Mouse (Mus musculus) limb, embryonic 10.5 days (tissue): ENCODE results near the gene Emc7. TPM values are rescaled to one million over a fixed set of nuclear protein-coding genes. Genes with fewer than 3 reads are reported as not detected.

Experiments used
- DNase-seq: peaks from one replicate; pipeline ENCODE4 v3.0.0-alpha.2; 2017; ENCODE audit warnings: low spot score
- H3K27ac ChIP-seq: fragments of 300-500 bp; sonication (generic); 2 replicates; pipeline ENCODE4 v1.5.1; 2016; ENCODE audit warnings: mild to moderate bottlenecking
- H3K27me3 ChIP-seq: fragments of 300-500 bp; sonication (generic); 2 replicates; pipeline ENCODE4 v1.6.1; 2016; ENCODE audit warnings: low read depth, mild to moderate bottlenecking; ENCODE audit not compliant: poor library complexity, severe bottlenecking
- H3K36me3 ChIP-seq: fragments of 300-500 bp; sonication (generic); 2 replicates; pipeline ENCODE4 v1.6.1; 2016; ENCODE audit warnings: mild to moderate bottlenecking, moderate library complexity
- H3K4me1 ChIP-seq: fragments of 300-500 bp; sonication (generic); 2 replicates; pipeline ENCODE4 v1.6.1; 2016
- H3K4me3 ChIP-seq: fragments of 300-500 bp; sonication (generic); 2 replicates; pipeline ENCODE4 v1.5.1; 2016; ENCODE audit warnings: mild to moderate bottlenecking, moderate library complexity
- H3K9me3 ChIP-seq: fragments of 300-500 bp; sonication (generic); replicated peaks from 2 replicates; pipeline ENCODE4 v1.6.1; 2016; ENCODE audit warnings: mild to moderate bottlenecking
- WGBS: fragments of 180-500 bp; shearing (Covaris S2); methylation state at CpG from one replicate; pipeline ENCODE4 v1.1.7; 2016; 5-methylcytosine and 5-hydroxymethylcytosine counted together
- polyA plus RNA-seq: library from polyadenylated mRNA; unstranded; fragments of >200 nt; fragmentation: Nextera tagmentation; extraction: Ambion mirVana; gene quantifications from 2 replicates; pipeline ENCODE4 v1.2.1, GENCODE M21; 2016

The Emc7 gene
- polyA plus RNA-seq, 1 experiment from 2014 or later, result 10.2 TPM

DNA sequence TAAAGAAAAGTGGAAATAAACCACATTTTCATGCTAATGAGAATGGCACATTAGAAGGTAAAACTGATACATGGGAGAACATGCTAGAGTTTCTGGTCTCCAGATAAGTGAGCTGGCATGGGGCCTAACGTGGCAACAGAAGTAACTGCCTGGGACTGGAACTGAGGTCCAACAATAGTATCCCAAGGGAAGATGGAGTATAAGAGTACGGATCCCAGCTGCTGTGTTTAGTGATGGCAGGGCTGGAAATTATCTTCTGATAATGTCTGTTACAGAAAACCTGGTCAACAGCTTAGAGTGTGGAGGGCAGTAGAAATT is 28.5 kb downstream of the Emc7 start:
- no peak overlapping the region for H3K4me3 ChIP-seq
- no peaks in the 10 kb centered on the region for H3K9me3 ChIP-seq
- DNase-seq, result no peak
- no peaks in the 10 kb centered on the region for H3K36me3 ChIP-seq
- no peaks in the 10 kb centered on the region for H3K27me3 ChIP-seq
- H3K27ac ChIP-seq, result no peak overlapping the region
- 83% methylated on average over 2 of the region's 2 CpGs for WGBS
- no peaks in the 10 kb centered on the region for H3K4me1 ChIP-seq

DNA sequence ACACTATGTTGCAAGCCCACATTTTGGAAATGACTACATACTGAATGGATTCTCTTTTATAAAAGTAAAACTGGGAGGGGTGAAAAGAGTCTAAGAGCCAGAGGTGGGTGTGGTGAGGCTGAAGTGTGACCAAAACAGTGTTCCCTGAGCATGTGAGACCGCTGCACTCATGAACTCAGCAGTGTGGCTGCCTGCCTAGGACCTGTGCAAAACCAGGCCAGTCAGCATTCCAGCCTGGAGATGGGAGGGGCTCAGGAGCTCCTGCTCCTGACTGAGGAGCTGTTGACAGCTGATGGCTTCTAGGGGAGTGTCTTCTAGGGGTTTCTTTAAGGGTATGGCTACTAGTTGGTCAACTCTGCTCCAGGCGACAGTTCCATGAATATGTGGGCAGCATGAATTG is 30.1 kb downstream of the Emc7 start:
- Histone ChIP-seq H3K4me1 (no peaks in the 10 kb centered on the region), H3K36me3 (no peaks in the 10 kb centered on the region), H3K27ac (no peak overlapping the region), H3K9me3 (no peaks in the 10 kb centered on the region), H3K4me3 (no peak overlapping the region), H3K27me3 (no peaks in the 10 kb centered on the region)
- 74% methylated on average over 2 of the region's 2 CpGs for WGBS
- DNase-seq, result no peak

DNA sequence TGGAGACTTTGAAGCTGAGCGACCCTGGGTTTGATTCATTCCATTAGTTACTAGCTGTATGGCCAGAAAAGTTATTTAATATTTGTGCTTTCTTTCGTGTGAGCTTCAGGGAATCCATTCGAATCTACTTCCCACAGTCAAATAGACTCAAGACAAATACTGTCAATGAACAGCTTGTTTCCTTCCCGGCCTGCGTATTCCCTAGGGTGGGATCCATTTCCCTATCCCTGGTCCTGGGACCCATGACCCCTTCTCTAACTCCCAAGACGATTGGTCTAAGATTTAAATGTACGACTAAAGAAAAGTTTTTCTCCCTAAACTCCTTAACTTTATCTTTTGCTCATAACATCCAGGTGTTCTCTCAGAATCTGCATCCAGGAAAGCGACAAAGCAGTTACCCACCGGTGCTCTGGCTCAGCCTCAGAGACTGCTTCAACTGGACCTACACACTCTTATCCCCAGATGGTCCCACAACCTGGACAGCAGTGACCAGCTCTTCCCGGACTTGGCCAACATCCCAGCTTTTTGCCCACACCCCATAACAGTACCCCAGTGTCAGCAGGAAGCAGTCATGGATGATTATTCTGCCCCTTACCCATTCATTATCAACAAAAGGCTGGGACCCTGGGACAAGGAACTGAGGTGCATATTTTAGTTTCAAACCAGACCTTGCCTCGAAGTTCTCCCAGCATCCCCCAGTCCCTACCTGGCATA is 35.8 kb downstream of the Emc7 start:
- DNase-seq, result no peak
- 87% methylated on average over 11 of the region's 11 CpGs for WGBS

GRCm38 (mm10) chr2:112491629-112492028 is 36.8 kb downstream of the Emc7 start:
- Histone ChIP-seq H3K4me1 (peaks cover 12% of the 10 kb centered on the region), H3K9me3 (no peaks in the 10 kb centered on the region), H3K4me3 (no peak overlapping the region), H3K27ac (no peak overlapping the region), H3K27me3 (no peaks in the 10 kb centered on the region), H3K36me3 (no peaks in the 10 kb centered on the region)
- DNase-seq, result no peak
- WGBS, result 79% methylated on average over 5 of the region's 5 CpGs

More for the DNA sequence above, 35.8 kb downstream of the Emc7 start:
- Histone ChIP-seq H3K36me3 (no peaks in the 10 kb centered on the region), H3K27me3 (no peaks in the 10 kb centered on the region), H3K4me3 (no peak overlapping the region), H3K9me3 (no peaks in the 10 kb centered on the region), H3K4me1 (peaks cover 12% of the 10 kb centered on the region), H3K27ac (no peak overlapping the region)

DNA sequence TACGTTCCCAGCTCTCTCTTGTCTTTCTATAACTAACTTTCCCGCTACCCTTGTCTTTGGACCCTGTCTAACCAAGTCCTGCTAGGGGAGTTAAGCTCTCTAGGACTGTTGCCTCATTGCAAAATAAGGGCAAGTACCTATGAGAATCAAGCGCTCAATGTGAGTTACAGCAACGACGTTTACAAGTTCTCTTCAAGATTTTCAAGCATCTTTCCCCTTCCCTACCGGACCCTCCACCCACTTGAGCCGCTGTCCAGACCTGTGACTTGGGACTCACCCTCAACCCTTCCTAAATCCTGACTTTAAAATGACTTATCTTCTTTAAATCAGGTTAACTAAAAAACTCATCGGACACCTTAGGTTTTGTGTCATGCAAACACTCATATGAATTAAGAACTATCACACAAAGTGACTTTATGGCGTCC is 37.6 kb downstream of the Emc7 start:
- Histone ChIP-seq H3K9me3 (no peaks in the 10 kb centered on the region), H3K4me3 (peak overlapping the region; percentile 88), H3K36me3 (no peaks in the 10 kb centered on the region), H3K27me3 (no peaks in the 10 kb centered on the region), H3K4me1 (peaks cover 12% of the 10 kb centered on the region), H3K27ac (peak overlapping the region; percentile 100)
- DNase-seq, result peak; percentile 49
- 11% methylated on average over 9 of the region's 9 CpGs for WGBS

DNA sequence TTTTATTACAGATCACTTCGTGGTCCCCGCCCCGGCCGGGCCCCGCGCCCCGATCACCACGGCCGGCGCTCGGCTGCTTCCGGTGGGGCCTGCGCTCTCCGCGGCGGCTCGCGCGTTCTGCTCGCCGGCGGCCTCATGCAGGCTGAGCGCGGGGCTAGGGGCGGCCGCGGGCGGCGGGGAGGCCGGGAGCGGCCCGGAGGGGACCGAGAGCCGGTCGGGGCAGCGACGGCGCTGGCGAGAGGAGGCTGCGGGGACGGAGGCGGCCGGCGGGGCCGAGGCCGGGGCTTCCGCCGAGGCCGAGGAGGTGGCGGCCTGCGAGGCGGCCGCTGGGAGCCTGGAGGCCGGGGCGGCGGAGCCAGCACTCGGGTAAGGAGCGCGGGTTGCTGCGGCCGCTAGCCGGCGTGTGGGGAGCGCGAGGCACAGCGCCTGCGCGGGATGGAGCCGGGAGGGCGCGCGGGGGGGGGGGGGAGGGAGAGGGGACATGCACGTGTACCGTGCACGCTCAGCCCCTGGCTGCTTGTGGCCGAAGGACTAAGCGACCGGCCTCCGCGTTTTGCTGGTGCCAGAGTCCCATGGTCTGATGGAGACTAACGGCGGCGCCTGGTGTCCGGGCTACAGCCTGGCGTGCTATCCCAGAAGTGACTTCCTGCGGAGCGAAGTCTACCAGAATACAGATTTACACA is 38.2 kb downstream of the Emc7 start, which contains the start of gene Aven:
Gene Aven, plus strand, starts transcription at position 109 of the 683 bp plus-strand sequence.
- peak; percentile 90 for DNase-seq
- Histone ChIP-seq H3K27me3 (no peaks in the 10 kb centered on the region), H3K27ac (peak within 1 kb of the TSS; percentile 100), H3K36me3 (no peaks in the 10 kb centered on the region), H3K9me3 (no peaks in the 10 kb centered on the region), H3K4me1 (peaks cover 15% of the 10 kb centered on the region), H3K4me3 (peak within 1 kb of the TSS; percentile 88)
- WGBS, result under 1% methylated on average over 77 of the region's 87 CpGs

- peak overlapping the region; percentile 100 for H3K27ac ChIP-seq
- DNase-seq, result peak; percentile 33
- H3K27me3 ChIP-seq, result no peaks in the 10 kb centered on the region
- no peaks in the 10 kb centered on the region for H3K9me3 ChIP-seq
- H3K36me3 ChIP-seq, result no peaks in the 10 kb centered on the region
- H3K4me3 ChIP-seq, result peak overlapping the region; percentile 88
- H3K4me1 ChIP-seq, result peaks cover 17% of the 10 kb centered on the region
- 48% methylated on average over 11 of the region's 11 CpGs for WGBS
These were observed 38.9 kb downstream of the Emc7 start for GRCm38 (mm10) chr2:112493539-112494260.

- Histone ChIP-seq H3K4me1 (peaks cover 16% of the 10 kb centered on the region), H3K36me3 (no peaks in the 10 kb centered on the region), H3K27me3 (no peaks in the 10 kb centered on the region), H3K9me3 (no peaks in the 10 kb centered on the region), H3K27ac (no peak overlapping the region), H3K4me3 (no peak overlapping the region)
- WGBS, result 72% methylated on average over 7 of the region's 7 CpGs
- DNase-seq, result no peak
These were observed 43.1 kb downstream of the Emc7 start for GRCm38 (mm10) chr2:112497851-112498250.

DNA sequence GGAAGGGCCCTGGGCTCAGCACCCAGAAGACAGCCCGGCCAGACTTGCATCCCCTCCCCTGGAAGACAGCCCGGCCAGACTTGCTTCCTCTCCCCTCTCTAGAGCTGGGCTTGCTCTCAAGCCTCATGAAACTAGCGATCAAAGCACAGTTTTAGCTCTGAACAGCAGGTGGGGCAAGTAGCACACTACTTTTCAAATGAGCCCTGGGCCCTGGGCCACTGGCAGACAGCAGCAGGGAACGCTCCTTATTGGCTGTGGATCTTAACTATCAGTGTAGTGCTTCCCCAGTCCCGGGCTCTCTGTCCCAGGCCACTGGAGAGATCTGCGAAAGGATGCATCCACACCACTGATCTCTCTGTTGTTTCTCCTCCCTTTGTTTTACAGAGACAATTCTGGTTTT is 46.4 kb downstream of the Emc7 start:
- Histone ChIP-seq H3K27me3 (no peaks in the 10 kb centered on the region), H3K27ac (no peak overlapping the region), H3K4me3 (no peak overlapping the region), H3K4me1 (peaks cover 10% of the 10 kb centered on the region), H3K9me3 (no peaks in the 10 kb centered on the region), H3K36me3 (no peaks in the 10 kb centered on the region)
- DNase-seq, result peak; percentile 51
- 6% methylated on average over 6 of the region's 6 CpGs for WGBS

DNA sequence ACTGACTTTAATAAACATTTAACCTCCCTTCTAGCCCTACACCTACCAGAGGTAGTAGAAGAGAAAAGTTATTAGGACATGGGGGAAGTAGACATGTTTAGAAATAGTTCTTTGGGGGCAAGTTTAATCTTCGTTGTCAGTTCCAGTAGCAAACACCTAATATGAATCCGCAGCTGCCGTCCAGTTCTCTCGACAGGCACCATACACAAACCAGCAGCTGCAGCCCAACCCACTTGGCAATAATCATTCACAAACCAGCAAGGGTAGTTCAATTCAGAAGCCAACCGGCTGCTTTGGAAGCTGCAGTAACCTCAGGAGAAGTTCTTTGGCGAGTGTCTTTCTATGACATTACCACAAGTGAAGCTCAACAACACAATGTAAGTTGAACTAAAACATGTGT is 49.2 kb downstream of the Emc7 start:
- Histone ChIP-seq H3K4me1 (peaks cover 5% of the 10 kb centered on the region), H3K4me3 (no peak overlapping the region), H3K9me3 (no peaks in the 10 kb centered on the region), H3K36me3 (no peaks in the 10 kb centered on the region), H3K27me3 (no peaks in the 10 kb centered on the region), H3K27ac (no peak overlapping the region)
- DNase-seq, result no peak
- 93% methylated on average over 6 of the region's 6 CpGs for WGBS

GRCm38 (mm10) chr2:112506841-112507435 is 52.1 kb downstream of the Emc7 start:
- H3K4me3 ChIP-seq, result no peak overlapping the region
- no peaks in the 10 kb centered on the region for H3K36me3 ChIP-seq
- DNase-seq, result no peak
- no peaks in the 10 kb centered on the region for H3K27me3 ChIP-seq
- no peaks in the 10 kb centered on the region for H3K9me3 ChIP-seq
- H3K27ac ChIP-seq, result no peak overlapping the region
- H3K4me1 ChIP-seq, result no peaks in the 10 kb centered on the region
- 72% methylated on average over 5 of the region's 5 CpGs for WGBS

DNA sequence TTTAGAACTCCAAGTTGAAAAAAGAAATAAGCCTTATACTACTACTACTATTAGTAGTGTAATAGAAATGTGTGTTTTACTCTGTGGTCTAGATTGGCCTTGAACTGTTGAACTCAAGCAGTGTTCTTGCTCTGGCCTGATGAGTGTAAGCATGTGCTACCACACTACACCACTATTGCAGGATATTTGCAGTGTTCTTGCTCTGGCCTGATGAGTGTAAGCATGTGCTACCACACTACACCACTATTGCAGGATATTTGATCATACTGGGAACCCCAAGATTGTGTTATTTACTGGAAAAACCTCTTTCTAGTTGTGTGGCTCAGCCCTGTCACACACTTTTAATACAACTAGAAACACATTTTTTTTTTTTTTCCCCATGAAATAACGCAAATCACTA is 52.6 kb downstream of the Emc7 start:
- no peaks in the 10 kb centered on the region for H3K9me3 ChIP-seq
- no peak overlapping the region for H3K4me3 ChIP-seq
- no peak for DNase-seq
- no peak overlapping the region for H3K27ac ChIP-seq
- no peaks in the 10 kb centered on the region for H3K27me3 ChIP-seq
- no peaks in the 10 kb centered on the region for H3K4me1 ChIP-seq
- no peaks in the 10 kb centered on the region for H3K36me3 ChIP-seq
- WGBS, result 95% methylated on average over 1 of the region's 1 CpGs

DNA sequence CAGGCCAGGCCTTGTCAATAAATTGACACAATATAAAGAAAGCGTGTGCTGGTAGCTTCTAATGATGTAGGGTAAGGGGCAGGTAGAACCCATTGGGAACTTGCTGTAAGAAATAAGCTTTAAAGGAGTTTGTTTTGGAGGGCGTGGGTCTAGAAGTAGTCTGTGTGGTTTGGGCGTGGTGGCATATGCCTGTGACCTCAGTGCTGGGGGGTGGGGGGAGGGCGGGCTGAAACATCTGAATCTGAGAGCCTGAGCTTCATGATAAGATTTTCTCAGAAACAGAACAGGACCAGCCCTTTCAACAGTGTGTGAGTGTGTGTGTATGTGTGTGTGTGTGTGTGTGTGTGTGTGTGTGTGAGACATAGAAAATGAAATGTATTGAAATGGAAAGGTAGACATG is 55.3 kb downstream of the Emc7 start:
- Histone ChIP-seq H3K4me3 (no peak overlapping the region), H3K27me3 (no peaks in the 10 kb centered on the region), H3K9me3 (no peaks in the 10 kb centered on the region), H3K27ac (no peak overlapping the region), H3K36me3 (no peaks in the 10 kb centered on the region), H3K4me1 (no peaks in the 10 kb centered on the region)
- DNase-seq, result no peak
- 93% methylated on average over 4 of the region's 4 CpGs for WGBS
